9 mouse cellular contexts compared by ENCODE assay signal in genomic region chr19:10290153-10290945, GRCm38 (mm10). TPM values are rescaled to one million over a fixed set of nuclear protein-coding genes. Genes with fewer than 3 reads are reported as not detected.
A peak's percentile ranks its signal among the peaks of the same experiment; 100 is the strongest.
DNase-seq lines count a peak whose midpoint lies in the region; TF ChIP-seq lines count a peak whose summit lies in the region.
"Had no signal": no experiment of that assay in that cellular context is flagged by ENCODE, and none has a peak within 500 bp of the region (broad histone marks: within the 10 kb centered on the region; RNA-seq: fewer than 3 reads in every experiment).

No protein-coding gene starts in this region.

- WGBS in spleen, adult 2 months = 64% methylated on average over 16 of the region's 16 CpGs

- peaks cover 72% of the 10 kb centered on the region for H3K79me2 ChIP-seq in myocyte (ENCODE audit: control insufficient read depth, insufficient read depth)

- H3K4me2 ChIP-seq in myocyte (ENCODE audit: low read depth) = peak overlapping the region; percentile 51

- no peak for TF ChIP-seq POLR2A in spleen, adult 2 months (IDR thresholded peaks at IDR 0.05; ENCODE audit: low read depth, low read length)
- TF ChIP-seq POLR2A in myocyte (IDR thresholded peaks at IDR 0.05; ENCODE audit: insufficient read length, low read depth) = no peak

- intact Hi-C loops in gastrocnemius, adult 2 months (cut with DNase I) = no loop called here

- H3K4me1 ChIP-seq in spleen, adult 2 months (ENCODE audit: control insufficient read depth, insufficient read depth, insufficient read length) = no peaks in the 10 kb centered on the region; the same call in 1 of the 2 replicates

- no peak overlapping the region for H3ac ChIP-seq in myocyte (ENCODE audit: control insufficient read depth, insufficient read length)

- peak overlapping the region; percentile 92 for H3K27ac ChIP-seq in gastrocnemius, adult 2 months
- peak overlapping the region; percentile 8; the same call in 1 of the 2 replicates for H3K27ac ChIP-seq in spleen, adult 2 months (ENCODE audit: insufficient read depth, low read length)

- 0 out of 2 replicates have a peak overlapping the region, but pooled peaks have one; percentile 13 for H3K4me3 ChIP-seq in gastrocnemius, adult 2 months
- no peak overlapping the region for H3K4me3 ChIP-seq in spleen, adult 2 months (ENCODE audit: extremely low read depth, insufficient read depth, insufficient read length)
- H3K4me3 ChIP-seq in myocyte = no peak overlapping the region
- H3K4me3 ChIP-seq: megakaryocyte, embryonic 14.5 days had no signal

- H3K36me3 ChIP-seq in spleen, adult 2 months (ENCODE audit: control insufficient read depth, insufficient read depth, low read length) = no peaks in the 10 kb centered on the region
- no peaks in the 10 kb centered on the region for H3K36me3 ChIP-seq in myocyte (ENCODE audit: control insufficient read depth, insufficient read depth)

- peak; percentile 89 for DNase-seq in gastrocnemius, adult 2 months
- no peak for DNase-seq in gastrocnemius, adult 8-10 months (ENCODE audit: low spot score in 2 of 2)
- no peak for DNase-seq in spleen, adult 2 months (ENCODE audit: low read depth in 1 of 2, low spot score in 2 of 2)
- DNase-seq in spleen, postnatal 36 days (ENCODE audit: low spot score in 2 of 2) = no peak
- peak; percentile 47 to 70 for DNase-seq in kidney, postnatal 25 days
- DNase-seq in embryo, embryonic 10.5 days (ENCODE audit: low spot score) = no peak
- no peak for DNase-seq in cerebellum, postnatal 36 days

- H3K27me3 ChIP-seq in spleen, adult 2 months (ENCODE audit: control insufficient read depth, insufficient read depth, low read length) = no peaks in the 10 kb centered on the region
- no peaks in the 10 kb centered on the region for H3K27me3 ChIP-seq in myocyte (ENCODE audit: control insufficient read depth, insufficient read depth, insufficient read length)

- no peak for TF ChIP-seq CTCF in gastrocnemius, adult 2 months (IDR thresholded peaks at IDR 0.05)
- TF ChIP-seq CTCF in spleen, adult 2 months (IDR thresholded peaks at IDR 0.05; ENCODE audit: extremely low read depth, insufficient read depth, insufficient read length, insufficient replicate concordance) = no peak

TF ChIP-seq in myocyte, 11 proteins besides CTCF, POLR2A, EP300 and RAD21:
- TF ChIP-seq MYOD1 (IDR thresholded peaks at IDR 0.05; ENCODE audit: control insufficient read depth in 1 of 3, insufficient read length in 2 of 3, low read depth in 2 of 3) (peak in 1 of 3 experiments; percentile 11), MYOG (IDR thresholded peaks at IDR 0.05; ENCODE audit: control insufficient read depth in 1 of 3, insufficient read depth in 1 of 3, insufficient read length in 2 of 3, low read depth in 2 of 3) (no peak), CEBPB (IDR thresholded peaks at IDR 0.05; ENCODE audit: insufficient read depth, poor library complexity, severe bottlenecking) (peak; percentile 97)

RNA-seq across cellular contexts. Expression of gene Dagla, which starts 14.3 kb away (rescaled TPM):
- 1 to 10 TPM; 7.2 to 8.6 TPM for total RNA-seq in gastrocnemius, adult 2 months (2021)
- total RNA-seq in gastrocnemius, adult 8-10 months (2022) = 10 to 100 TPM in 1 of 4 experiments, 1 to 10 TPM in 3; 7.9 to 10.7 (median 8.8) TPM
- 4.4 and 5.5 TPM in 2 replicates for polyA plus RNA-seq in spleen, adult 2 months (2012; rRNA removed)
- polyA plus RNA-seq in myocyte (2012; fragmentation: generic; extraction: Trizol) = 9.6 TPM

RNA-seq across cellular contexts. Expression of gene Myrf, which starts 49.8 kb away (rescaled TPM):
- not detected for total RNA-seq in gastrocnemius, adult 2 months (2021)
- not detected for total RNA-seq in gastrocnemius, adult 8-10 months (2022)
- 2.3 and 3.8 TPM in 2 replicates for polyA plus RNA-seq in spleen, adult 2 months (2012; rRNA removed)
- 1.5 TPM for polyA plus RNA-seq in myocyte (2012; fragmentation: generic; extraction: Trizol)

Comparison
In these comparisons a context has a peak if more than half of its experiments do, and no peak if none do; other contexts are left out.
1. DNase-seq: peak in gastrocnemius, adult 2 months (single experiment) and kidney, postnatal 25 days (2 of 2); none in gastrocnemius, adult 8-10 months (0 of 2), spleen, adult 2 months (0 of 2), spleen, postnatal 36 days (0 of 2), embryo, embryonic 10.5 days (single experiment) and cerebellum, postnatal 36 days (0 of 2).